Mouse (Mus musculus) cortical plate, adult 2 months (tissue): ENCODE measurements around the gene Prmt3.

ENCODE experiments used
- CTCF ChIP-seq: fragments of 200-500 bp; IDR thresholded peaks from 2 replicates; pipeline ENCODE4 v1.5.1; 2011; ENCODE audit warnings: mild to moderate bottlenecking, control low read depth, low read length; ENCODE audit not compliant: insufficient read depth; ENCODE audit errors: extremely low read depth
- POLR2A ChIP-seq: fragments of 200-500 bp; IDR thresholded peaks from 2 replicates; pipeline ENCODE4 v1.6.1; 2011; ENCODE audit warnings: mild to moderate bottlenecking, low read length, control low read depth; ENCODE audit not compliant: insufficient read depth; ENCODE audit errors: extremely low read depth

- no peak for TF ChIP-seq CTCF
- TF ChIP-seq POLR2A, result no peak
These were observed 31.0 kb downstream of the Prmt3 start for GRCm38 (mm10) chr7:49809100-49809499.
